Mouse (Mus musculus) forebrain, embryonic 16.5 days (tissue): ENCODE results near the gene Txnip. TPM values are rescaled to one million over a fixed set of nuclear protein-coding genes. Genes with fewer than 3 reads are reported as not detected.

ENCODE experiments used
- ATAC-seq: fragments of 200-750 bp; cut with Nextera tagmentation; 2 replicates; pipeline ENCODE4 v1.8.0; 2017; ENCODE audit warnings: mild to moderate bottlenecking, moderate library complexity
- H3K27ac ChIP-seq: fragments of 300-500 bp; sonication (generic); 2 replicates; pipeline ENCODE4 v1.5.1; 2014; ENCODE audit warnings: low read length, control low read depth
- H3K27me3 ChIP-seq: fragments of 300-500 bp; sonication (generic); replicated peaks from 2 replicates; pipeline ENCODE4 v1.6.1; 2014; ENCODE audit warnings: low read length; ENCODE audit not compliant: control insufficient read depth, insufficient read depth
- H3K36me3 ChIP-seq: fragments of 300-500 bp; sonication (generic); 2 replicates; pipeline ENCODE4 v1.6.1; 2014; ENCODE audit not compliant: control insufficient read depth, insufficient read depth
- H3K4me1 ChIP-seq: fragments of 300-500 bp; sonication (generic); replicated peaks from 2 replicates; pipeline ENCODE4 v1.6.1; 2014; ENCODE audit warnings: low read length; ENCODE audit not compliant: control insufficient read depth, insufficient read depth
- H3K4me2 ChIP-seq: fragments of 300-500 bp; sonication (generic); 2 replicates; pipeline ENCODE4 v1.6.1; 2014; ENCODE audit warnings: mild to moderate bottlenecking, low read length, control low read depth
- H3K4me3 ChIP-seq: fragments of 300-500 bp; sonication (generic); replicated peaks from 2 replicates; pipeline ENCODE4 v1.5.1; 2014; ENCODE audit warnings: mild to moderate bottlenecking, low read length, control low read depth
- H3K9ac ChIP-seq: fragments of 300-500 bp; sonication (generic); replicated peaks from 2 replicates; pipeline ENCODE4 v1.6.1; 2014; ENCODE audit warnings: low read depth, low read length, control low read depth
- H3K9me3 ChIP-seq: fragments of 300-500 bp; sonication (generic); 2 replicates; pipeline ENCODE4 v1.6.1; 2016; ENCODE audit warnings: low read length; ENCODE audit not compliant: control insufficient read depth
- WGBS: fragments of 180-500 bp; shearing (Covaris S2); extraction: QIAGEN DNeasy Blood & Tissue Kit; methylation state at CpG from one replicate; pipeline ENCODE4 v1.1.7; 2014; 5-methylcytosine and 5-hydroxymethylcytosine counted together
- polyA plus RNA-seq: library from polyadenylated mRNA; unstranded; fragments of >200 nt; fragmentation: Nextera tagmentation; extraction: Ambion mirVana; gene quantifications from 2 replicates; pipeline ENCODE4 v1.2.1, GENCODE M21; 2015

Gene Txnip
- polyA plus RNA-seq, 1 experiment from 2014 or later, result 63.4 TPM

- H3K4me2 ChIP-seq, result no peak overlapping the region
- no peak for ATAC-seq
- H3K27ac ChIP-seq, result no peak overlapping the region
- 67% methylated on average over 7 of the region's 7 CpGs for WGBS
- no peak overlapping the region for H3K4me3 ChIP-seq
- H3K36me3 ChIP-seq, result no peaks in the 10 kb centered on the region
- H3K27me3 ChIP-seq, result peaks cover 14% of the 10 kb centered on the region
- H3K9ac ChIP-seq, result no peak overlapping the region
- H3K4me1 ChIP-seq, result peaks cover 4% of the 10 kb centered on the region
- no peaks in the 10 kb centered on the region for H3K9me3 ChIP-seq
Measured at GRCm38 (mm10) chr3:96532050-96532449, 25.7 kb upstream of the Txnip start.

- H3K9ac ChIP-seq, result no peak overlapping the region
- H3K4me3 ChIP-seq, result no peak overlapping the region
- WGBS, result 54% methylated on average over 2 of the region's 2 CpGs
- ATAC-seq, result no peak
- no peaks in the 10 kb centered on the region for H3K4me1 ChIP-seq
- no peaks in the 10 kb centered on the region for H3K36me3 ChIP-seq
- H3K9me3 ChIP-seq, result no peaks in the 10 kb centered on the region
- H3K4me2 ChIP-seq, result no peak overlapping the region
- H3K27ac ChIP-seq, result no peak overlapping the region
- no peaks in the 10 kb centered on the region for H3K27me3 ChIP-seq
Measured at GRCm38 (mm10) chr3:96534300-96534699, 23.5 kb upstream of the Txnip start.

- Histone ChIP-seq H3K9ac (no peak overlapping the region), H3K4me2 (no peak overlapping the region), H3K27me3 (no peaks in the 10 kb centered on the region), H3K27ac (no peak overlapping the region), H3K36me3 (no peaks in the 10 kb centered on the region), H3K9me3 (no peaks in the 10 kb centered on the region), H3K4me3 (no peak overlapping the region), H3K4me1 (peaks cover 2% of the 10 kb centered on the region; the same call in 1 of the 2 replicates)
- WGBS, result 87% methylated on average over 2 of the region's 2 CpGs
- no peak for ATAC-seq
Measured at GRCm38 (mm10) chr3:96539316-96539715, 18.4 kb upstream of the Txnip start.

- H3K4me1 ChIP-seq, result peaks cover 2% of the 10 kb centered on the region; the same call in 1 of the 2 replicates
- ATAC-seq, result no peak
- 25% methylated on average over 6 of the region's 6 CpGs for WGBS
- no peak overlapping the region for H3K4me2 ChIP-seq
- no peaks in the 10 kb centered on the region for H3K36me3 ChIP-seq
- H3K27me3 ChIP-seq, result no peaks in the 10 kb centered on the region
- H3K9ac ChIP-seq, result no peak overlapping the region
- no peaks in the 10 kb centered on the region for H3K9me3 ChIP-seq
- H3K27ac ChIP-seq, result no peak overlapping the region
- no peak overlapping the region for H3K4me3 ChIP-seq
Measured at GRCm38 (mm10) chr3:96540740-96541139, 17.0 kb upstream of the Txnip start.

GRCm38 (mm10) chr3:96541328-96542078 lies 16.3 kb upstream of the Txnip start:
- Histone ChIP-seq H3K36me3 (no peaks in the 10 kb centered on the region), H3K27ac (no peak overlapping the region), H3K4me2 (no peak overlapping the region), H3K4me3 (no peak overlapping the region), H3K4me1 (peaks cover 2% of the 10 kb centered on the region; the same call in 1 of the 2 replicates), H3K27me3 (no peaks in the 10 kb centered on the region), H3K9ac (no peak overlapping the region), H3K9me3 (no peaks in the 10 kb centered on the region)
- 20% methylated on average over 14 of the region's 14 CpGs for WGBS
- no peak for ATAC-seq

GRCm38 (mm10) chr3:96542554-96542953 lies 15.2 kb upstream of the Txnip start:
- H3K27ac ChIP-seq, result no peak overlapping the region
- H3K27me3 ChIP-seq, result no peaks in the 10 kb centered on the region
- ATAC-seq, result no peak
- H3K4me3 ChIP-seq, result no peak overlapping the region
- peaks cover 3% of the 10 kb centered on the region for H3K4me1 ChIP-seq
- no peak overlapping the region for H3K4me2 ChIP-seq
- H3K9ac ChIP-seq, result no peak overlapping the region
- no peaks in the 10 kb centered on the region for H3K36me3 ChIP-seq
- H3K9me3 ChIP-seq, result no peaks in the 10 kb centered on the region
- WGBS, result 72% methylated on average over 8 of the region's 8 CpGs

- H3K4me3 ChIP-seq, result no peak overlapping the region
- no peak overlapping the region for H3K9ac ChIP-seq
- no peak for ATAC-seq
- no peaks in the 10 kb centered on the region for H3K9me3 ChIP-seq
- no peaks in the 10 kb centered on the region for H3K36me3 ChIP-seq
- WGBS, result 84% methylated on average over 11 of the region's 11 CpGs
- no peaks in the 10 kb centered on the region for H3K27me3 ChIP-seq
- H3K4me2 ChIP-seq, result no peak overlapping the region
- H3K27ac ChIP-seq, result no peak overlapping the region
- peaks cover 6% of the 10 kb centered on the region for H3K4me1 ChIP-seq
Measured at GRCm38 (mm10) chr3:96543345-96543744, 14.4 kb upstream of the Txnip start.

GRCm38 (mm10) chr3:96545565-96545964 lies 12.2 kb upstream of the Txnip start:
- peaks cover 6% of the 10 kb centered on the region for H3K4me1 ChIP-seq
- 45% methylated on average over 1 of the region's 1 CpGs for WGBS
- H3K9me3 ChIP-seq, result no peaks in the 10 kb centered on the region

GRCm38 (mm10) chr3:96546880-96547279 lies 10.9 kb upstream of the Txnip start:
- ATAC-seq, result no peak
- Histone ChIP-seq H3K36me3 (no peaks in the 10 kb centered on the region), H3K4me1 (peaks cover 6% of the 10 kb centered on the region; the same call in 1 of the 2 replicates), H3K27ac (no peak overlapping the region), H3K4me3 (no peak overlapping the region), H3K4me2 (no peak overlapping the region), H3K27me3 (no peaks in the 10 kb centered on the region), H3K9ac (no peak overlapping the region), H3K9me3 (no peaks in the 10 kb centered on the region)
- 36% methylated on average over 4 of the region's 4 CpGs for WGBS

More at GRCm38 (mm10) chr3:96545565-96545964, 12.2 kb upstream of the Txnip start:
- H3K27me3 ChIP-seq, result no peaks in the 10 kb centered on the region
- H3K36me3 ChIP-seq, result no peaks in the 10 kb centered on the region
- no peak overlapping the region for H3K9ac ChIP-seq
- H3K27ac ChIP-seq, result no peak overlapping the region
- no peak overlapping the region for H3K4me2 ChIP-seq
- no peak overlapping the region for H3K4me3 ChIP-seq
- no peak for ATAC-seq
